Mouse (Mus musculus) cerebellum, postnatal 14 days (tissue): ENCODE measurements around the gene Sdhaf4.

Experiments used
- DNase-seq, 2 experiments: peaks; one replicate each; pipeline ENCODE4 v3.0.0; 2021; ENCODE audit warnings: mixed read lengths in 2 of 2

Sdhaf4 gene

DNA sequence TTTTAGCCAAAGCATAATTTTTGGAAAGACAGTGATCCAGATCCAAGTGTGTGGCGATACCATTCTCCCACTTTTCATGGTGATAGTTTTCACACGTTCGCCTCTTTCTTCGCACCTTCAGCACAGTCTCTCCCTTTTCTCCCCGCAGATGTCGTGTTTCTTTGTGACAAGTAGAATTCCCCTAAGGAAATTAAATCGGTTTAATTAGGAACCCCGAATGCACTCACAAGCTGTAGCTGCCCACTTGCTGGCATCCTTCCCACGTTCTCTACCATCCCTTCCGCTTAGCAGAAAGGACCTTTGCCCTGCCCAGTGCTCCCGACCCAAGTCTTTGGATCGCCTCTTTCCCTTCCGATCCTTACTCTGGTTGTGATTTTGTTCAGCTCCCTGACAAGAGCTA lies 51.5 kb downstream of the Sdhaf4 start:
- peak in 1 of 2 experiments; percentile 6 for DNase-seq

DNA sequence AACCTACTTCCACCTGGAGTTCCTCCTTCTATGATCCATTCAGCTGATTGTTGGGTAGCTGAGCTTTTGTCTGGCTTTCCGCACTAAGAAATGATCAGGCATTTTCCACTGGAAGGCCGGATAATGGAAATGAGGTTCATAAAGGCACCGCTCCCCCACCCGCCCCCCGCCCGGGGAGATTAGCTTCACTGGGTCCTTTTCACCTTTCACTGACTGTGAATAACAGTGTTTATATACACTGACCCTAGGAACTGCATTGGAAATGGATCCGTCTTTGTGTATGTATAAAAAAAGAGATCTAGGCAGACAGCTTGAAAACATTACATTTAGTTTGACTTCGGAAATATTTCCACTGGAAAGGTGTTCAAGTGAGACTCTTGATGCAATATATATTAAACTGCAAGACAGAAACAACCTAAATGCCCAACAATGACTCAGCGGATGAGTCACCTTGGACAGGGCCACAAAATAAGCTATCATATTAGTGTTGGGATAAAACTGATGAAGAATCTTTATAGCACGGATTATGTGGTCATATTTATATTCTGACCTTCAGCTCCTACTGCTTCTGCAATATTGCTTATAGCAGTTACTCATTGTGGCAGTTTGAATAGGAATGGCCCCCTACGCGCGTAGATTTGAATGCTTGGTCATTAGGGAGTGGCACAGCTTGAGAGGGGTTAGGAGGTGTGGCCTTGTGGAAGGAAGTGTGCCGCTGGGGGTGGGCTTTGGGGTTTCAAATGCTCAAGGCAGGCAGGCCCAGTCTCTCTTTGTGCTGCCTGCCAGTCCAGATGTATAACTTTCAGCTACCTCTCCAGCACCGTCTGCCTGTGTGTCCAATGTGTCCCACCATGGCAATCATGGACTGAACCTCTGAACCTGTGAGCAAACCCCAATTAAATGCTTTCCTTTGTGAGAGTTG lies 56.4 kb downstream of the Sdhaf4 start:
- no peak for DNase-seq

- no peak for DNase-seq
Measured at GRCm38 (mm10) chr1:23948290-23948689, 57.2 kb downstream of the Sdhaf4 start.
